Mouse (Mus musculus): ENCODE results near the gene Lcat. TPM values are rescaled to one million over a fixed set of nuclear protein-coding genes. Genes with fewer than 3 reads are reported as not detected.
"Not testable (repeated sequence)": the region's sequence is repeated elsewhere in the genome, so short reads cannot be mapped to it uniquely, and the experiment has no call there.

The Lcat gene
- polyA plus RNA-seq (2017; shearing (Covaris generic)), result under 1 TPM; 0.44 to 0.67 (median 0.45) TPM

DNA sequence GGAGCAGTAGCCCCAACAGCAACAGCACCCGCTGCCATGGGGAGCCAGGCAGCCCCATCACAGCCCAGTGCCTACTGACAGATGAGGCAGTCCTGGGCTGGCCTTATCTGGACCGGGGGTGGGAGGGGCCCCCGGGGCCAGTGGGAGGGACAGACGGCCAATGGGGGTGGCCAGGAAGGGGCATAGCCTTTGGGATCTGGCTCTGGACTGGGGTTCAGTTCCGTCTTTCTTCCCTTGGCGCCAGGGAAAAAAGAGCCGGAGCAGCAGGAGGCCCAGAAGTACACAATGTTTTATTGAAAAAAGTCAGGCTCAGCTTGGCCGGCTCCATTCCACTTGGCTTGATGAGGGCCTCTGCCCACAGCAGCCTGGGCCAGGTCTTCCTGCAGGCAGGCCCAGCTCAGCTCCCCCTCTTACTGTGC is at the start of gene Lcat:
Lcat (minus strand) TSS at position 62 of the 419 bp plus-strand sequence.
- no peak for ATAC-seq

DNA sequence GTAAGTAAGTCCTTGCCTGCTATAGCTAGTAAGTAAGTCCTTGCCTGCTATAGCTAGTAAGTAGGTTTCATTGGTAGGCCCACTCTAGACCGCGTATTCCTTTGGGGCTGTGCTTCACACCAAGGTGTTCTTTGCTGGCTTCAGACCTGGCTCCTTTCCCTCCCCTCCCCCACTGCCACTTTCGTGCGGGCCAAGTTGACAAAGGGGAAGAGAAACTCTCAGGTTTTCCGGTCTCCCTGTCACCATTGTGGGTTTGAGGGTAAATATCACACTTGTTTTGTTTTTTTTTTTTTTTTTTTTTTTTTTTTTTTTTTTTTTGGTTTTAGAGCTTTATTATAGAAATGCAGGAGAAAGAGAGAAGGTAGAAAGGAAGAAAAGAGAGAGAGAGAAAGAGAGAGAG is 49.3 kb upstream of the Lcat start:
- ATAC-seq, result peak; percentile 69

DNA sequence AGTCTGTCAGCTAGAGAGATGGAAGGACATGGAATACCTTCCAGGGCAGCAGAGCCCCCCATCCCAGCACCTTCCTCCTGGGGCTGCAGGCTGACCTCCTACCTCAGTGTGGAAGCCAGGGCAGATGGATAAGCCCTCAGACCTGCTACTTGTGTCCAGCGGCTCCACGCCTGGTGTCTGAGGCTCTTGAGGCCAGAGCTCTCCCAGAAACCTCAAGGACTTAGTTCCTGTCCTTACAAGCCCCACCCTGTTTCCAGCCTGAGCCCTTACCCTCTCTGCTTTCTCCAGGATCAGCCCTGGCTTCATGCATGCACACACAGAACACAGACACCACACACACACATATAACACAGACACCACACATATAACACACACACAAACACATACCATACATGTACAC is 48.4 kb upstream of the Lcat start:
- no peak for ATAC-seq

DNA sequence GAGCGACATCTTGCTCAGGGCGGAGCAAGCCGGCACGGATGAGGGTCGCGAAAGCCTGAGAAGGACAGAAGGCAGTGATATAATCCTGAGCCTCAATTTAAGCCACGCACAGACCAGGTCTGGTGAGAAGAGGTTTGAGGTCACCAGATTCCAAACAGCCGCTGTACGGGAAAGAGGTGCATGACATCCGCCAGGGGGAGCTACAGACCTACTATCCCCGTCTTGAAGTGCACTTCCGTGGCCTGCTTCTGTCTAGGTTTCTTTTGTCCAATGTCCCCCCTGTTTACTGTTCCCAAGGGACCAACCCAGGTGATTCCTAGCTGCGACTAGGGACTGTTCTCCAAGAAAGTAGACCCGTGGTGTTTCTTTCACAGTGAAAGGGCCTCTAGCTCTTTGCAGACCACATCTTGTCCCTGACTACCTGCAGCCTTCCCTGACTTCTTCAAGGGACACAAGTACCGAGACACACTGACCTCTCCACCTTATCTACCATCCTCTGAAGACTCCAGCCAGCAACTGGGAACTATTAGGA is 47.7 kb upstream of the Lcat start, which contains the start of gene Dus2:
Dus2 (plus strand) TSS at position 482 of the 532 bp plus-strand sequence.
- ATAC-seq, result peak; percentile 79

DNA sequence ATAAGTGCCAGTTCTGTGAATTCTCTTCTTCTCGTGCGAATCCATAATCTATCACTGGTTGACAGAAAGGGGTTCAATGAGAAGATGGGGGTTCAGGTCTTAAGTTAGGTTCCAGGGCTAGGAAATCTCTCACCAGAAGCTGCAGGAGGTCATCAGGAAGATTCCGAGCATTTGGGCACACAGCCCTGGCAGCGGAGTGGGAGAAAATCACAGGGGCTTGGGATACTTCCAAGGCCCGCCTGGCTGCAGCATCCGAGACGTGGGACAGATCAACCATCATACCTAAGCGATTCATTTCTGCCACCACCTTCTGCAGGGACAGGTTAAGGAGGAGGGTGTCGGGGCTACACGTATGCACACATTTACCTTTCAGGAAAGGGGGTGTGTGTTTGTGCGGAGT is 45.4 kb upstream of the Lcat start:
- ATAC-seq, result no peak

DNA sequence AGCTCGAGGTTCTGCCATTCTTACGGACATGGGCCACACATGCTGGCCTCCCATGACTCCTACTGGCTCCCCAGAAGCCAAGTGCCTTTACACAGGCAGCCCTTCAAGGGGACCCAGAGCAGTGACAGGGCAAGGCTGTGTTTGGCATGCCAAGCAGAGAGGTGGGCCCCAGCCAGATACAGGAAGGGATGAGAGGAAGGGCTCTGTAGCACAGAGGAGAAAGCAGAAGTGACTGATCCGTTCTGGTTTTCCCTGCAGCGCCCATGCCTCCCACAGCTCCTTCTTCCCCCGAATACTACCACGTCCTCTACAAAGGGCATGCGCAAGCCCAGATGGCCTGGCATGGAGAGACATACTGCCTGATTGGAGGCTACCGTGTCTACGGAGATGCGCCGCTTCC is 40.2 kb upstream of the Lcat start:
- ATAC-seq, result not testable (repeated sequence)

DNA sequence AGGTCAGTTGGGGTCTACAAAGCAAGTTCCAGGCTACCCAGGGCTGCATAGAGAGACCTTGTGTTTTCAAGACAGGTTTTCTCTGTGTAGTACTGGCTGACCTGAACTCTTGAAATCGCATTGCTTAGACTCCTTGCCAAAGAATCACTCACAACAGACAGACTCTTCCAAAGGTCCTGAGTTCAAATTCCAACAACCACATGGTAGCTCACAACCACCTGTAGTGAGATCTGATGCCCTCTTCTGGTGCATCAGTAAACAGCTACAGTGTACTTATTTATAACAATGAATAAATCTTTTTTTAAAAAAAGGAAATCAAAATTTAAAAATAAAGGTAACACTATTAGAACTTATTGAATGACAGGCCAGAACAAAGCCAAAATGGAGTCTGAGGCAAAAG is 38.0 kb upstream of the Lcat start:
- ATAC-seq, result no peak

DNA sequence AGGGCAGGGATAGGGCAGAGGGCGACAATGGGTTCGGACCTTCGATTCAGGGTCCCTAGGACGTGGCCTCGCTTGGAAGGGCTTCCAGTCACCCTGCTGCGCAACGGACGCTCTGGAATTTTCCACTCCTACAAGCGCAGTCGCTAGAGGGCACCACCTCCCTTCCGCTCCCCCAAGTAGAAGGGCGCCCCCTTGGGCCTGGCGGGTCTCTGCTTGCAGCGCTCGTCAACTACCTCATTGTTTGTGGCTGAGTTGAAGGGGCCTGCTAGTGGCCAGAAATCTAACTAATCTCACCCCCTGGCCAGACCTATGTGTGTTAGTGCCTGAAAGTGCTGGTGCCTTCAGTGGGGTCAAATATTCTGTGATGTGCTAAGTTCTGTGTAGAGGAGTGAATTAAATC is 36.1 kb upstream of the Lcat start, which contains the start of gene Dpep3:
Dpep3 (minus strand) TSS at position 105 of the 400 bp plus-strand sequence.
- no peak for ATAC-seq

DNA sequence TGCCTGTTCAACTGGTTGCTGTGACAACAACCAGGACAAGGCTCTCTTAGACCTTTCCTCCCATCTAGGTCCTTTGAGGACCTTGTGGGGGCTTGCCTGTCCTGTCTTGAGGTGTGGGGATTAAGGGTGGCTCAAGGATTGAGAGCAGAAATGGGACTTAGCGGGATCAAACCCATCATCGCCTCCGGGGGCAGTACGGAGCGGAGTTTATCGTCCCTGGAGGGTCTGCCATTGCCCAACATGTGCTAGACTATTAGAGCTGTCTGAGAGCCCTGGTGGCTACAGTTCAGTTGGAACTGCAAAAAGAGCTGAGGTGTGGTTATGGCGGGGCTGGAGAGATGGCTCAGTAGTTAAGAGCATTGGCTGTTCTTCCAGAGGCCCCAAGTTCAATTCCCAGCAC is 32.2 kb upstream of the Lcat start:
- no peak for ATAC-seq

DNA sequence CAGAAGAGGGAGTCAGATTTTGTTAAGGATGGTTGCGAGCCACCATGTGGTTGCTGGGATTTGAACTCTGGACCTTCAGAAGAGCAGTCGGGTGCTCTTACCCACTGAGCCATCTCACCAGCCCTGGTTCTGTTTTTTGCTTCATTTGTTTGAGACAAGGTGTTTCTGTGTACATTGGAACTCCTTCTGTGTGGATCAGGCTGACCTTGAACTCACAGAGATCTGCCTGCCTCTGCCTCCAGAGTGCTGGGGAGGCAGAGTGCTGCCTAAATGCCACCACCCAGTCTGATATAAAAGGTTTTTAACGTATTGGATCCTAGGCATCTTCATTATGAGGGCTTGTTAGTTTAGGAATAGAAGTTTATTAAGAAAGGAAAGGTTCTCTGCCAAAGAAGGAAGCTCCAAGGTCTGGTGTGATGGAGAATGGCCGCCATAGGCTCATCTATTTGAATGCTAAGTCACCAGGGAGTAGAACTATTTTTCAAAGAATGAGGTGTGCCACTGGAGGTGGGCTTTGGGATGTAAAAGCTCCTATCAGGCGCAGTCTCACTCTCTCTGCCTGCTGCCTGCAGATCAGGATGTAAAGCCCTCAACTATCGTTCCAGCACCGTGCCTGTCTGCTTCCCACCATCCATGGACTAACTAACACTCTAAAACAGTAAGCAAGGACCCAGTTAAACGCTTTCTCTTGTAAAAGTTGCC is 28.0 kb upstream of the Lcat start:
- ATAC-seq, result no peak

DNA sequence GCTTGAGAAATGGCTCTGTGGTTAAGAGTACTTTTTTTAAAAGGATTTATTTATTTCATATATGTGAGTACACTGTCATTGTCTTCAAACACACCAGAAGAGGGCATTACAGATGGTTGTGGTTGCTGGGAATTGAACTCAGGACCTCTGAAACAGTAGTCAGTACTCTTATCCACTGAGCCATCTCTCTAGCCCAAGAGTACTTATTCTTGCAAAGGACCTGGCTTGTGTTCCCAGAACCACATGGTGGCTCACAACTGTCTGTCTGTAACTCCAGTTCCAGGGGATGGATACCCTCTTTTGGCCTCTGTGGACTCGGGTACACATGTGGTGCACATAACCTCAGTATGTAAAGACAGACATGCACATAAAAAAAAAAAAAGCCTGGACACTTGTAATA is 26.2 kb upstream of the Lcat start:
- no peak for ATAC-seq

DNA sequence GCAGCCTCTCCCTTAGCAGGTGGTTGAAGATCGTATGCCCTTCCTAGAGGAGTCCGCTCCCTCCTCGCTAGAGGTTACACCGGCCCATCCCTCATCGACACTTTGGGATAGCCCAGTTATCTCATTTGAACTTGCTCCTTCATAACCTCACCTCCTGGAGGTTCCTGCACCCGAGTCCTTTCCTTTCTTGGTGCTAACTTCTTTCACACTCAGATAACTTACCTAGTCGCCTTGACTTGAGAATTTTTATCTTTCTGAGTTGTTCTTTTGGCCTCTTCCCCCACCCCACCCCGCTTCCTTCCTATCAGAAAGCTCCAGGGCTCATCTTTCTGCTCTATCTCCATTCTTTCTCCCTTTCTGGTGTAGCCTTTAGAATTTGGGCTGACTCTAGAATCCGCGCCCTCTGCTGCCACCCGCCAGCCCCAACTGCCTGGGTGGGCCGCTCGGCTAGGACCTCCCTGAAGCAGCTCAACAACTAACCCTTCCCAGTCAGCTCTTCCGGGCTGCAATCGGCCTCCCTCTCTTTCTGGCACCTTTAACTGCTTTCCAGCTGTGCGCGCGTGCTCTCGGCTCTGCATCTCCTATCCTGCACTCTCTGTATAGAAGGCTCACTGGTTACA is 23.6 kb upstream of the Lcat start:
- no peak for ATAC-seq

DNA sequence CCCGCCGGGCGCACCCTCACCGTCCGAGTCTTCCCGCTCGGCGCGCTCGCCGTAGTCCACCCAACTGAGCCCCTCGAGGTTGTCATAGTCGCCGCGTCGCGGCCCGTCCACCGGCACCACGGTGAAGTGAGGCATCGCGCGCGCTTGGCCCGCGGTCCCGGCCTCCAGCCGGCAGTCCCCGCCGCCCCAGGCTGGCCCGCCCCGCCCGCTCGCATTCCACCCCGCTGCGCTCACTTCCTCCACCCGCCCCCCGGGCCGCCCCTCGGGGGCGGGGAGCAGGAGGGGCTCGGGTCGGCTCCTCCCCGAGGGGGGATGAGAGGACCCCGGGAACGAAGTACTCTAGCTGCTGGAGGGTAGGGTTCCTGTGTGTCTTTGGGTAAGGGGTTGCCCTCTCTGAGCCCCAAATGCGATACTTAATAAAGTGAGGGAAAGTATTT is 22.7 kb upstream of the Lcat start, which contains the start of gene Slc12a4:
Slc12a4 (minus strand) TSS at position 193 of the 437 bp plus-strand sequence.
- ATAC-seq, result peak; percentile 80

DNA sequence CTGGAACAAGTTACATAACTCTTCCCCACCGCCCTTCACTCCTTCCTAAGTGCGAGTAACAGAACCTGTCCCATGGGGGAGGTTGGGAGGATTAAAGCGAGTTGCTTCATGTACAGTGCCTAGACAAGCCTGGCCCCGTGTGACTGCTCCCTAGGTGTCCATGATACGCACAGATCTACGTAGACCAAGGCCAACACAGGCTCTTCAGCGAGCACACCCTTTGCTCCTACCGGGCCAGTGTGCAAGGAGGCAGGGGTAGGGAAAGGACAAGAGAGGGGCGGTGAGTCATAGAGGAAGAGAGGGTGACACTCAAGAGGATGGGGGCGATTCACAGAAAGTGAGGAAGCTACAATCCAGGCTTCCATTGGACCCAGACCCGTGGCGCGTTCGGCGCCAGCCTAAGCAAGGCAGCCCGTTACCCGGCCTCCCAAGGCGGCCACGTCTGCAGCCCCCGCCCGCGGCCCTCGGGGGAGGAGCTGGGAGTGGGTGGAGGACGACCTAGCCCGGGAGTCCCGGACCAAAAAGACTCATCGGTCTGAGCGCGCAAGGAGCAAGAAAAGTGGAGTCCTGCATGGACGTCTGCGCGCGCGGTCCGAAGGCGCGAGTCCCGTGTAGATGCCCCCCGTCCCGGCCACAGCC is 22.2 kb upstream of the Lcat start:
- ATAC-seq, result peak; percentile 81

DNA sequence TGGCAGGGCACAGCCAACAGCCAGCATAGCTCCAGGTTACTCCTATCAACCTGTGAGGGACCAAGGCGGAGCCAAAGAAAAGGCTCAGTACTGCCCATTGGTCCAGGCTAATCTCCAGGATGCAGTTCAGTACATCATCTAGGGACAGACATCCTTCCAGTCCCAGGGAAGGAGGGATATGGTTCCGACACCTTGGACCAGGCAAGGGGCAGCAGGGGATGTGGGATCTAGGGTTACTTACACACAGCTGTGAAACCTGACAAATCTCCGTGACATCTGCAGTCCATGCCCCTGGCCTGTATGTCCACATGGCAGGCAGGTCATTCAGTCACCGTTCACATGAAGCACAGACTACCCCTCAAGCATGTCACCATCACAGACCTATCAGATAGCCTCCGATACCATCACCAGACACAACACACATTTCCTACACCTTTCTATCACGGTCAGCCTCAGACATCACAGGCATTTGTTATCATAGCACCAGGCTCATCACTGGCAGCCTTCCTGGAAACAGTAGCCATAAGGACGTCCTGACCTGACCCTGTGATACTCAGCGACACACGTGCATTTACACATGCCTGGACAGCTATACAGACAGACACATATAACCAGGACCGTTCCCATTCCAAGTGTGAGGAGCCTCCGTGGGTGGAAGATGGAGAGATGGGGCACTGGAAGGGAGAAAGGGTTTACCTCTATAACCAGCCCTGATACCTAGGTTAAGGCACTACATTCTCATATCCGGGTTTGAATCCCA is 21.5 kb upstream of the Lcat start:
- no peak for ATAC-seq

DNA sequence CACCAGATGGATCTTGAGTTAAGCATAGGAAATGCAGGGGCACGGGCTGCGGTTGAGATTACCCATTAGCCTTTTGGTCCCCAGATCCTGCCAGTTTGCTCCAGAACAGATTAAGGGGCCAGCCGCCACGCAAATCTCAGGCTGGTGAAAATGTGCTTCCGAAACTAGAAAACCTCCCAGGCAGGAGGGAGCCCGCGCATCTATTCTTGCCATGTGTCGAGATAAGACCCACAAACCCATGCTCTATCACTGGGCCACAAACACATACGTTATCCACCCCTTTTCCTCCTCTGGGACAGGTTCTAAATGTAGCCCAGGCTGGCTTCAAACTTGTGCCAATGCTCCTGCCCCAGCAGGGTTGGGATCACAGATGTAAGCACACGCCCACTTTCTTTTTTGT is 18.4 kb upstream of the Lcat start:
- ATAC-seq, result no peak

DNA sequence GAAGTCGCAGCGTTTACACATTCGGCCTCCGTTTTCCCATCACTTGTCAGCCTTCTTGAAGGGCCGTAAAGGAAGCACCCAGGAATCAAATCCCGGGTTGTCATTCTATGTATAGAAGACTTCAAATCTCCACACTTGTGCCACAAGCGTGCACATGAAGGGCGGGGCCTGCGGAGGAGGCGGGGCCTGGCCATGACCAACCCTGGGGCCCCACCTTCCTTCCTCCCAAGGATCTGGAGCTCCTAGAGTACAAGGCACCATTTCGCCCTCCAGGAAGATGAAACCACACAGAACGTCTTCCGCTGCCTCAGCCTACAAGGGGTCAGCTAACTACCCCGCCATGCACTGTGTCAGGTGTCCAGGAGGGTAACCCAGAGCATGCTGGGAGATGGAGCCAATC is 17.9 kb upstream of the Lcat start:
- ATAC-seq, result no peak

DNA sequence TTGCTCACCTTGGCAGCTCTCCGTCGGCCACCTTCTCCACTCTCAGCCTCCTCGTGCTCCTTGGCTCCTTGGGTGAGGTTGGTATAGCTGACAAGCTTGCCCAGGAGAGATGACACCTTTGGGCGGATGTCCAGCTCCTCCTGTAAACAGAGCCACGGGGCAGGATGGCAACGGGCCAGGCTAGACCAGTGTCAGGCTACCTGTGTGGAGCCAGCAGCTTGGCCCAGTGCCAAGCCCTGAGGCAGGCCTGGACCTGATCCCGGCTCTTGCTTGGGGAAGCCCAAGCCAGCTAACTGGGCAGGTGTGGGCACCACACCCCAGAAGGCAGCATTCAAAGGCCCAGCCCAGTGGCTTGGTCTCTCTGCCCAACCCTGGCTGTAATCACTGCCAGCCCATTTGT is 16.2 kb upstream of the Lcat start:
- ATAC-seq, result no peak

DNA sequence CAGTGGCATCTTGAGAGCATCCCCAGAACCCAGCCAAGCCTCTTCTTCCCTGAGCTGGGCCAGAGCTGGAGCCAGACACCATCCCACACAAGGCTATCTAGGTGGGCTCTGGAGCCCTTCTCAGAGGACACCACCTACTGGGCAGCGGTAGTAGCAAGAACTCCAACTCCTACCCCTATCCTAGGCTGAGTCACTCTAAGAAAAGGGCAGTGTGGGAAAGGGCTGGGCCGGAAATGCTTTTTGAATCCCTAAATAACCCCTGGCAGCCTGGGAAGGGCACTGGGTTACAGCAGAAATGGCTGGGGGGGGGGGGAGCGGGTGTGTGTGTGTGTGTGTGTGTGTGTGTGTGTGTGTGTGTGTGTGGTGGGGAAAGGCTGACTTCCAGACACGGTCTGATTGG is 14.6 kb upstream of the Lcat start:
- ATAC-seq, result no peak

DNA sequence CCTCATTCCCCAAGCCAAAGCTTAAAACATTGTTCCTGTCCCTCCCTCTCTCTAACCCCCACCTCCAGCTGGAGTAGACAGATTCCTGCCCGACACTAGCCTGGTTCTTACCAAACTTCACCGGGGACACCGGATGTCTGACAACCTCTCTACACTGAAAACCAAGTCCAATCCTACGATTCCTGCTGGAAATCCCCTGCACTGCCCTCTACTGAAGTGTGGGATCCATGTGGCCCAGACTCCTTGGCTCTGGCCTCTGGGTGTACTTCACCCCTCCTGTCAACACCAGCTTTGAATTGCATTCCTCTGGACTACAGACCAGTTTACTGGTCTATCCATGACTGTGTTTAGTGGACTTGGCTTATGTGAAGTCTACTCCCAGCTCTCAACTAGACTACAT is 13.4 kb upstream of the Lcat start:
- no peak for ATAC-seq

DNA sequence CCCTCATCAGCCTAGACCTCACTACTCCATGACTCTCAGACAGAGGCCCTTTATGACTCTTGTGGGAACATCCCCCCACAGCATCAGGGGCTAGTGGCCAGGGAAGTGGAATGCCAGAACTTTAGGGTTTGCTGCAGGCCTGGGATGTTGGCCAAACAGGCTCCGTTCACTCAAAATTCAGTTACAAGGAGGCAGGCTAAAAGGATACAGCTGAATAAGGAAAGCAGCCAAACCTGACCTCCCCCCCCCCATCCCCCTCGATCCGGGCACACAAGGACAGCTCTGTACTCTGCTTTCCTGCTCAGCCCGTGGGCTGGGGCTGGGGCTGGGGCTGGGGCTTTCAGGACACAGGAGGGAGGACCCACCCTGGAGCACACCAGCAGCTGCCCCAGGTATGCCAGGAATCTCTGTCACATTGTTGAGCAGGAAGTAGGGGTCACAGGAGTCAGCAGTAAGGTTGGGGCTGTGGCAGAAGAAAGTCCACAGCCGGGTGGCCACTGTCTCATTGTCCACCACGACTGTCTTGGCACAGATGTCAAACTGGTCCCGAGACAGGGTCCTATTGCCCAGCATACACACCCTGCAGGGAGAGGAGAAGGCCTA is 8.0 kb upstream of the Lcat start:
- no peak for ATAC-seq

DNA sequence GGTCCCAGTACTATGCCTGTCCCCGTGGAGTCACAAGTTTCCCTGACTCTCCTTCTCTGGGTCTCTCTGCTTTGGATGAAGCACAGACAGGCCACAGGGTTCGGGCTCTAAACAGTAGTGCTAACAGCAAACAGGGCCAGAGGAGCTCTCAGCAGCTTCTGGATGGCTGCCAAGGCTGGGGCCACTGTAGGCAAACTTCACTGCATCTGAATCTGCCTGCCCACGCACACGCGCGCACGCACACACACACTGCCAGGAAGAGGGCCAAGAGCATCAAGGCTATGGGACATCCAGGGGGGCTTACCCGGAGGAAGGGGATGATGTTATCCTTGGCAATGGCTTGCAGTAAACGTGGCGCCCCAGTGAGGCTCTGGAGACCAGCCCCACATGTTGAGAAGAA is 6.2 kb upstream of the Lcat start:
- ATAC-seq, result no peak
